Mouse (Mus musculus): ENCODE measurements at regions not wholly inside any gene's neighbourhood (a gene's known extent, or its start where the extent isn't known, plus 50 kb on each side); places are given as distances from the start of the nearest gene placed in this dataset.

DNA sequence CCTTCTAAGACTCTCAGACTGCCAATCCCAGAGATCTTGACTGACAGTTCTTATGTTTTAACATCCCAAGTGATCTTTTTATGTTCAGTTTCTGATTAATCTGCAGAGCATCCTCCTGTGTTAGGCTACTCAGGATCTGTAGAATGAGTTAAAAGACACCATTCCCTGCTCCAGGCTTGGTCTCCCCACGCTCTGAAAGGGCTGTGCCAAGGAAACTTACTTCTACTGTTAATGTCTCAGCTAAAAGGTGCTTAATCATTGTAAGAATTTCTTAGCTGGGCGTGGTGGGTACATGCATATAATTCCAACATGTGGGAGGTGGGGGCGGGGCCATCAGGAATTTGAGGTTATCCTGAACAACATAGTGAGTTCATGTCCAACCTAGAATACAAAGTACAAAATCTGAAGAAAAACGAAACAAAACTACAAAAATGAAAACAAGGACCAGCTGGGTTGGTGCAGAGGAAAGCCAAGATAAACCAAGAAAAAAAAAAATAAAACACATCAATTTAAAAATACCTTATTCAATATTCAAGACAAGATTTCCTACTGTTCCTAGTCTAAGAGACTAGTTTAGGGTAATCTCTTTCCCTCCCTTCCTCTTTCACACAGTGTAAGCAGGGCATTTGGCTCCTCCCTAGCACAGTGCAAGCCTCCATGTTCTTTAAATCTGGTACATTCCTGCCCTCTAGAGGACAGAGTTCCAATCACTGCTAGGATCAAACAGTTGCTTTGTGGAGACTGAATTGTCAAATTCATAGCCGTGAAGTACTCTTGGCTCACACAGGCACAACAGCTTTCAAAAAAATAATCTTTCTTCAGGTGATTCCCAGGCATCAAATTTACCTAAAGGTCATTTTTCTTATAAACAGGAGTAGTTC is 286.9 kb upstream of the Actbl2 start:
- in situ Hi-C loops (cut with MboI; ENCODE audit: low sequenced_read_pairs), result loop anchor here (5.0 to 25.0 kb wide), 3 partner anchors 406 to 576 kb away; no protein-coding TSS in a partner anchor

DNA sequence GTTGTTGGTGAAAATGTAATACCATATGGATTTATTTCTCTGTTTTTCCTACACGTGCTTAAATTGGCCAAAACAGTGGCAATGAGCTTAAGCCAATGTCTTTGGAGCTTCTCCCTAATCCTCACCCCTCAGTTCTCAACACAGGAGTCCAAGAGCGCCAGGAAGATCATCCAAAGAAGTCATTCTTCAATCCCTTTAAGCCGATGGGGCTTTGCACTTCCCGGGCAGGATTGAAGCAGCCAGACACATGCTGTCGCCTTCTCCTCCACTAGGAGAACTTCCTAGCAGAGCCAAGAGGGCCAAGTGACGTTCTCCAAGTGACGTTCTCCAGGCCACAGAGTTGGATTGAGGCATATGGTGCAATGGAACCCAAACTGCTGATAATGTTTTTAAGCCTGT is 286.3 kb upstream of the Actbl2 start:
- in situ Hi-C loops (cut with MboI; ENCODE audit: low sequenced_read_pairs), result loop anchor here (5.0 to 25.0 kb wide), 3 partner anchors 406 to 576 kb away; no protein-coding TSS in a partner anchor

DNA sequence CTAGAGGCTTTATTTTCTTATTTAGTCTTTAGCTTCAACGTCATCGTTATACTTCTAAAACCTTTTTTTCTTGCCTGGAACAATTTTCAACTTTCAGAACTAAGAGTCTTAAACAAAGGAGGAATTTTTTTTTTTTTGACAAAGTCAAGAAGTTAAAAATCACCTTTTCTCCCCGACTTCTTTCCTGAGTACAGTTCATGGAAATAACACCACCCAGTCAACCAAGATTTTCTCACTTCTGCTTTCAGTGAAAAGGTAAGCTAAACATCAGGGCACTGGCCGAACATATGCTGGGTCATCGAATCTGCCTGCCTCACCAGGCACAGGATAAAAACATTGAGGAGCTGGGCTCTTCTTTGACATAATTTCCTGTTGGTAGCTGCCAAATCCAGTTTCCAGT is 277.4 kb upstream of the Actbl2 start:
- in situ Hi-C loops (cut with MboI; ENCODE audit: low sequenced_read_pairs), result no loop called here

DNA sequence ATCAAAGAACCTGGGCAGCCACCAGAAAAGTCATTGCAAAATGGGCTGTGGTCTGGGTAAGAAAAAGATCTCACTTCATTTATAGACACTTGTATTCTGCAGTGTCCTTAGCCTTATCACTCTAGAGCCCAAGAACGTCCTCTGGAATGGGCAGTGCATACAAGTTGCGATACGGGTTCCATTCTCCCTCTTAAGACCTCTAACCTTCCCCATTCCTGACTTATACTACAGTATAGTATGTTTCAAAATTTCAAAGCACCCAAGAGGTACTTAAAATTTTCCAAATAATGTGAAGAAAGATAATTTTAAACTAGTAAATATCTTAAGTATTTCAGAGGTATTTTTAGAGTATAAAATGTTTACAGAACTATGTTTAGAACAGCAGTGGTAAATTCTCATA is 276.8 kb upstream of the Actbl2 start:
- in situ Hi-C loops (cut with MboI; ENCODE audit: low sequenced_read_pairs), result no loop called here

DNA sequence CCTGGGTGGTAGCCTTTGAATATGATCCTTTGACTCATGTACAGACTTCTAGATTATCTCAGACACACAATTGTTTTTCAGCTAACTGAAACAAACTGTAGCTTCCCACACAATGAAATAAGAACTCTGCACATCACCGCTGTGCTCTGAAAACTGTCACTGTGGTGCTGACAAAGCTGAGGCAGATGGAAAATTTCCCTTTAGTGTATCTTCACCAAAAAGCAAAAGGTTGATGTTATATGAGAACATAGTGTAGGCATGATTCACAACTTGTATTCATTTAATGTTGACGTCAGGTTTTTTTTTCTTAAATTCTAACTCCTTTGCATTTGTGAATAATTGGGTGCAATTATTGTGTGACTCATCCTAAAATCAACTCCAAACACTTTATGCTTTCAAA is 264.1 kb upstream of the Actbl2 start:
- in situ Hi-C loops (cut with MboI; ENCODE audit: low sequenced_read_pairs), result no loop called here

DNA sequence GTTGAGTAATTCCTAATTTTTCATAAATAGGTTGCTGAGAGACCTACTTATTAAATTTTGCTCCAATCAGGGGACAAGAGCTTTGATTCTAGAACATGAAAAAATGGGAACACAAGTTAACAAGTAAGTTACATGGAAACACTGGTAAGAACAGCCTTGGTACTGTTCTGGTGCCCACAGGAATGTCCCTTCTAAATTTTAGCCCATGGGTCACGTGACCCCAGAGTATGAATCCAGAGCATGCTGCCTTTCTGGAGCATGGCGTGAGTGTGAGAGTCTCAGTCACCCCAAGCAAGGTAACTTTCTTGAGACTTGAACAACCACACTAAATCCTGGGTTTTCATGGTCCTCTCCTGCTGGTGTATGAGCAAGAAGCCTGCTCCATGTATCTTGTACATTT is 263.7 kb upstream of the Actbl2 start:
- in situ Hi-C loops (cut with MboI; ENCODE audit: low sequenced_read_pairs), result no loop called here

DNA sequence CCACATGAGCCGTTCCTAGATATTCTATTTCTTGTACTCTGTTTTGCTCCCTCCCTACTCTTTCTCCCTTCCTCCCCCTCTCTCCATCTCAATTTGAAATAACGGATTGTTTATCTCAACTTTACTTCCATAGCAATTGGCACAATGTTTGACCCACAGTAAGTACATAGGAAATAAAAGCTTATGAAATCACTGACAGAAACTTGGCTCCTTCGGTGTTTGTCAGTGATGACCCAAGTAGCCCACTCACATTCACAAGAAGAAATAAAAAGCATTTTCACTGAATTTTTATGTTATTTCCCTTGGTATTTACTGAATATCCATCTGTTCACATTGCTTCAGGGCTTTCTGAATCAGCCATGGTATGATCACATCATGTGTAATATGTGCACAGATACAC is 260.2 kb upstream of the Actbl2 start:
- in situ Hi-C loops (cut with MboI; ENCODE audit: low sequenced_read_pairs), result no loop called here

DNA sequence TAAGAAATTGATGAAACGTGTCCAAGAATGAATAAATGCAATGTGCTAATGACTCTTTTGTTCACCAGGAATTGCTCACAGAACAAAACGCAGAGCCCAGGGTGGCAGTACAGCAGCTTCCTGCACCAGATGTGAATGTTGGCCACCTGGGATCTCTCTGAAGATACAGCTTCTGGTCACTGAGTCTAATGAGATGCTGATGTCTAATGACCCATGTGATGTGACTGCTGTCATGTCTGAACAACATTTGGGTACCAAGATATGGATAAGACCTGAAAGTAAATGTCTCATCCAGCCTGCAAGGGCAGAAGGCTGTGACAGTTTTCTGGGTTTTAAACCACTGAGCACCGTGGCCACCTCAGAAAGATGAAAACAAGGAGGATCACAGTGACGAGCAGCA is 252.1 kb upstream of the Actbl2 start:
- in situ Hi-C loops (cut with MboI; ENCODE audit: low sequenced_read_pairs), result no loop called here

DNA sequence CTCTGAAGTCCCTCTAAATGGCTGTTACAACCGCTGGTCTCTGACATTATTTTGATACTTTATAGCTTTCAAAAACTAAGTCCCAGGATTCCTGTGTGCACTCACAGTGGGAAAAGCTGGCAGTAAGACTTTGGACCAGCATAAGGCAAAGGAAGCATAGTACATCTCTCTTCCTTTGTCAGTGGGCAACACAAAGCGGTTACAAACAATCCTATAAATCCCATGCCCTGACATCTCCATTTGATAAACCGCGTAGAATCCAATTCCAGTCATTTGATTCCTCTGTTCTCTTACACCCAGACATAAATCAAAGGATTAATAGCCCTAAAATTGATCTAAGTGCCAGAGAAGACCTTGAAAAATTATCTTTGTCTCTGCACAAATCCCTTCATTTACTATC is 240.7 kb upstream of the Actbl2 start:
- in situ Hi-C loops (cut with MboI; ENCODE audit: low sequenced_read_pairs), result no loop called here

DNA sequence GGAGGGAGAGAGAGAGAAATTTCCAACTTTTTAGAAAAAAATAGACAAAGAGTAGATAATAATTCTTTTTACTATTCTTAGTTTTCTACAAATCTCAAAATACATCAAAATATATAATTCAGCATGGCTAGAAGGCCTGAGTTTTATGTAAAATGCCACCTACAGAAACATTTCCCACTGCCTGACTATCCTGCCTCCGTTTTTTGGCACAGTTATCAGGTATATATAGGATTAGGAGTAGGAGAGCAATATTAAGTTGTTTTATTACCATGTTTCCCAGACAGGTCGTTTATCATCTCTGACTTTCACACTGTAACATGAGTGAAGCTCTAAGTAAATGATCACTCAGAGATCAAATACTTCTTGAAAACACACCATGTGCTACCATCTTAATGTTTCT is 224.7 kb upstream of the Actbl2 start:
- in situ Hi-C loops (cut with MboI; ENCODE audit: low sequenced_read_pairs), result no loop called here

DNA sequence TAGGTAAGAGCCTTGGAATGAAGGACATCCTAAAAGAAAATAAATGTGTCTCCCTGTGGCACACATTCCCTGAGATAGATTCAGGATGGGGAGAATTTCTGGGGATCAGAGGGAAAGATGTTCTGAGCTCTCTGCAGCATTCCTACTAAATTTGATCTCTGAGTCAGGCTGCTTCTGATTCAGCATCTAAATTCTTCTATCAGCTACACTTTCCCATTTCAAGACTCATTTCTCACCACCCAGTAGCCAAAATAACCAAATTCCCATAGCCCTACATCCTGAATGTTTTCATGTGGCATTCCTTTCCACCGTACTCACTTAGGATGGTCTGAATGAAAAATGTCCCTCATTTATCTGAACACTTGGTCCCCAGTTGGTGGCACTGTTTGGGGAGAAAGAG is 223.2 kb upstream of the Actbl2 start:
- in situ Hi-C loops (cut with MboI; ENCODE audit: low sequenced_read_pairs), result no loop called here

DNA sequence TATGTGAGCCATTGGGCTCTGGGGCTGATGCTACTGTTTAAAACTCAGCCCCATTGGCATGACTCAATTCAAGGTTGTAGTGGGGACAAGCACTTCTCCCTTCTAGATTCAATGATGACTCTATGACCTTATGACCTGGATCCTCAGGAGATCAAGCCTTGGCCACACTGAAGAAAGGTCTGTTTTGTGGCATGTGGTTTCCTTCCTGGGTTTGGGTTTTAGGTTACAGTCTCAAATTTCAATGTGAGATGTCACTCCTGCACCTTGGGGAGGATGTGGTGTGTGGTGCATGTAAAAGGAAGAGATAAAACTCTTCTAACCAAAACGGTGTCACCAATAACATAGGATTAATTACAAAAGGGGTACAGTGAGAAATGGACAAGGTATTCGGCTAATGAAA is 211.2 kb upstream of the Actbl2 start:
- in situ Hi-C loops (cut with MboI; ENCODE audit: low sequenced_read_pairs), result no loop called here

DNA sequence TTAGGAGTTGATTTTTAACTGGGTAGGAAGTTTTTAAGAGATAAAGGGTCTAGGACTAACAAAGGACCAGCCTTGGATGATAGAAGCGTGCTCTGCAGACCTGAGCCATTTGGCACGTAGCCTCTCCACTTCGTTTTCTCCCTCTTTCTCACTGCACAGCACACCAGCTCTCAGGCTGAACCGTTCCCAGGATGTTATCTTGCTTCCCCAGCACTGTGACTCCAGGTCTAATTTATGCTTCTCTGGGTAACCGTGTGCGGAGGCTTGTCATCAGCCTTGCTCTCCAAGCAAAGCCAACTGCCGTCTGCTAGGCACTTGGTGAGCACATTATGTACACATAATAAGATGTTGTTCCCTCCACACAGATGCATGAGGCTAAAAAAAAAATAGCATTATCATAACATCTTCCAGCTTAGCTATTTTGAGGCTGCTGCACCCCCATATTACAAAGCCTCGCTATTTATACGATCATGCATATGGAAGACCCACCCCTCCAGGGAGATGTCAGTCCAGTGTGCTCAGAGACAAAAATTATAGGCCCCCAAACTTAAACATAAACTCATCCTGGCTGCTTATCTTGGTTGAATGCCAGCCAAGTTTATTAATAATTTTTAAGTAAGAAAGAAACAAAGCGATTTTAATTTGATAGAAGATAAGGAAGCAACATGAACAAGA is 210.3 kb upstream of the Actbl2 start:
- in situ Hi-C loops (cut with MboI; ENCODE audit: low sequenced_read_pairs), result no loop called here

DNA sequence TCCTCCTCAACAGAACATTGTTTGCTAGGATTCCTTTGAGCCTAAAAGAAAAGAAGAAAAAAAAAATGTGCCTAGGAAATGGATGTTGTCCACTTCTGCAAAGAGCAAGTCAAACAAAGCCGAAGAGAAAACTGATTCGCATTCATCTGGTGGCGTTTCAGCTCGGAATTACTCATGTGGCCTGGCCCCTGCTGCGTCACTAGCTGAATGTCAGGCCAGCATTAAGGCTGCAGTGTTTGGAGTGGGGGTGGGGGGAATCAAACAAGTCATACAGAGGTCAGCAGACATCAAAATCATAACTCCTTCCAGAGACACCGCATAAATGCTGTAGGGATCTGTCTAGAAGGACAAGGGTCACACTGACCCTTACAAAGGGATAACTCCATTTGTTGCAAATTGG is 204.7 kb upstream of the Actbl2 start:
- in situ Hi-C loops (cut with MboI; ENCODE audit: low sequenced_read_pairs), result no loop called here

DNA sequence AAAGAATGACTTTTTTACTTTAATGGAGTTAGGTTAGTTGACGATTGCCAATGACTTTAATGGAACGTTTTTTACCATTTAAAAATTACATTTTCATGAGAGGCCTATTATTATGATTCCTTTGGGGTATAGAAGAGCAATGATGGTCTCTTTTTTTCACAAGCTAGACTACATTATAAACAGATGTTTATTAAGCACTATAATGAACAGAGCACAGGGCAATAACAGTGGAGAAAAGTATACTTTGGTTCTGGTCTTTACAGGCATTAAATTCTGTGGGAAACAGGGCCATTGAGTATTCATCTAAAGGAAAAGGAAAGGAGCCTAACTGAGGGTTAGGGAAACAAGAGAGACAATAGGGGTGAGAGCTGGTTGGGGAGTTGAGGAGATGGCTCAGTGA is 199.0 kb upstream of the Actbl2 start:
- in situ Hi-C loops (cut with MboI; ENCODE audit: low sequenced_read_pairs), result no loop called here

DNA sequence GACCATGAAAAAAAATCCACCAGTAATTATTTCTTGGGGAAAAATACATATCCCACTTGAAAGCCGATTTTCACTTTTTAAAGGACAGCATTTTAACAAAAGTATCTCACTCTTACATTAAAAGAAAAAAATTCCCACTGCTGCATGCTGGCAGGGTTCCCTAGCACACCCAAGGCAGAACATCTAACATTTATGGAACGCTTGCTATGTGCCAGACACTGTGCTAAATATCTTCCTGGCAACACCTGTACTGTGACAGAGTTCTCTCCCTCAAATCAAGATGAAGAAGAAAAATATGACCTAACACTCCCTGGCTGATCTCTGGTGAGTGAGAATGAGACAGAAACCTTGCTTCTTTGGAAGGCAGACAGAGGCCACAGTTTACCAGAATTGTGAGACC is 167.1 kb upstream of the Actbl2 start:
- in situ Hi-C loops (cut with MboI; ENCODE audit: low sequenced_read_pairs), result no loop called here

DNA sequence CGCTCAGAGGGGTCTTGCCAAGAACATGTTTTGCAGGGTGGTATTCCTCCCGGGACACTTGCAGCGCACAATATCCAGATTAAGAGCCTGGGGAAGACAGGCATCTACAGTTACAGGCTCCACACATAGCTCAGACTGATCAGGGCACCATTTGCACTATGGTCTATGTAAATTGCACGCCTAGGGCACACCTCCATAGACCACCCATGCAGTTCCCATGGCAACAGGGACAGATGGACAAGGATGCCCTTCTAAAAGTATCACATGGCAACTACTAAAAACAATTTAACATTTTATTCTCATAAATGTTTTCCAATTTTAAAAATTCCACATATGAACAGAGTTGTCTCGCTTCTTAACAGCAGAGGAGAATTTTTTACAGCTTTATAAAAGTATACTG is 158.7 kb upstream of the Actbl2 start:
- in situ Hi-C loops (cut with MboI; ENCODE audit: low sequenced_read_pairs), result no loop called here

DNA sequence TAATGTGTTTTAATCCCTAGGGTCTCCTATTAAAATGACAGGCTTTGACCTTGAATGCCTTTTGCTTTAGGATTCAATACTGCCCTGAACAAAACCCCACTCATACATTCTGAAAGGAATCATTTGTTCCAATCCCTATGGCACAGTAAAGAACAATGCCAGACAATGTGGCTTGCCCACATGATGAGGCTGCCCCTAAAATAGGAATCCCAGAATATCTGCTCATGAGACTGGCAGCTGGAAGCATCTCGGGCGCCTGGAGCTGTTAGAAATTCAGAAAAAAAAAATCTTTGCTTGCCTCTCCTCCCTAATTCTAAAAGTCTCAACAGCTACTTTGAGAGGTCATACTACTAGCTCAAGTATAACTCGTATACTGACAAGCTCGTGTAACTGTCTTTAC is 157.5 kb upstream of the Actbl2 start:
- in situ Hi-C loops (cut with MboI; ENCODE audit: low sequenced_read_pairs), result no loop called here

DNA sequence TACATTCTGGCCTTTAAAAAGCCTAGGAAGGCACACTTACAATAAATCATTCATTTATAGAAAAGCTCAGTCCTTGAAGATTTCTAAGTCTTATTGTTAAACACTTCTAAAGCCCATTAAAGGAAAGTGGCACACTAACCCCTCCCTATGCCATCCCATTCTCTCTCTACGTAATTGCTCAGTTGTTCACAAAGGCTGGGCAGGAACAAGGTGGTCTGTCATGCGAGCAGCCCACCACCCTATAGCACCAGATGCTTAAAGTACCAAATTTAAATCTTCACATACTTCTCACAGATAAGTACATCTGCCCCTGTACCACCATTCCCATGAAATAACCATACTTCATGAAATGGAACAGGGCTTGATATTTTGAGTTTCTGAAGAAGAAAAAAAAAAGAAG is 156.1 kb upstream of the Actbl2 start:
- in situ Hi-C loops (cut with MboI; ENCODE audit: low sequenced_read_pairs), result no loop called here

DNA sequence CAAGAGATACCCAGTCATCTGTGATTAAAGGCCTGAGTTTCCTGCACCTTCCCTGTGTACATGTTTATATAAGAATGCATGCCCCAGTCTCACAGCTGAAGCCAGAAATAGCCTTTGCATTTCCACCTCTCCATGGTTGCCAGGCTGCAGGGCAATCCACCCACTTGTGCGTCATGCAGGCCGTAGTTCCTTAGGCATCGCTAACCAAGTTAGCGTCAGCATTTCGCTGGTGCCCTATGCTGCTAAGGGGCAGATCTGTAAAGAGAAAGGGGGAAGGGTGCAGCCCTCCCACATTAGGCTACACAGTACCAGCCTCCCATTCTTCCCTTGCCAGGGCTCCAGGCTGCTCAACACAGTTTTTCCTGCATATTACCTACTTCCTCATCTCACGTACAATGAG is 155.6 kb upstream of the Actbl2 start:
- in situ Hi-C loops (cut with MboI; ENCODE audit: low sequenced_read_pairs), result no loop called here

DNA sequence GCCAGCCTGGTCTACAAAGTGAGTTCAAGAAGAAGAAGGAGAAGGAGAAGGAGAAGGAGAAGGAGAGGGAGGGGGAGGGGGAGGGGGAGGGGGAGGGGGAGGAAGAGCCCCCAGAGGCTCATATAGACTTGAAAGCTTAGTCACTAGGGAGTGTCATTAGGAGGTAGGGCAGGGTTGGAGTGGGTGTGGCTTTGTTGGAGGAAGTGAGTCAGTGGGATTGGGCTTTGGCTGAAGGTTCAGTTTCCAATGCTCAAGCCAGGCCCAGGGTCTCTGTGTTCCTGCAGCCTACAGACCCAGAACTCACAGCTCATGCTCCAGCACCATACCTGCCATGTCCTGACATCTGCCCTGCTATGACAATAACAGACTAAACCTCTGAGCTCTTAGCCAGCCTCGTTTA is 154.4 kb upstream of the Actbl2 start:
- in situ Hi-C loops (cut with MboI; ENCODE audit: low sequenced_read_pairs), result no loop called here

DNA sequence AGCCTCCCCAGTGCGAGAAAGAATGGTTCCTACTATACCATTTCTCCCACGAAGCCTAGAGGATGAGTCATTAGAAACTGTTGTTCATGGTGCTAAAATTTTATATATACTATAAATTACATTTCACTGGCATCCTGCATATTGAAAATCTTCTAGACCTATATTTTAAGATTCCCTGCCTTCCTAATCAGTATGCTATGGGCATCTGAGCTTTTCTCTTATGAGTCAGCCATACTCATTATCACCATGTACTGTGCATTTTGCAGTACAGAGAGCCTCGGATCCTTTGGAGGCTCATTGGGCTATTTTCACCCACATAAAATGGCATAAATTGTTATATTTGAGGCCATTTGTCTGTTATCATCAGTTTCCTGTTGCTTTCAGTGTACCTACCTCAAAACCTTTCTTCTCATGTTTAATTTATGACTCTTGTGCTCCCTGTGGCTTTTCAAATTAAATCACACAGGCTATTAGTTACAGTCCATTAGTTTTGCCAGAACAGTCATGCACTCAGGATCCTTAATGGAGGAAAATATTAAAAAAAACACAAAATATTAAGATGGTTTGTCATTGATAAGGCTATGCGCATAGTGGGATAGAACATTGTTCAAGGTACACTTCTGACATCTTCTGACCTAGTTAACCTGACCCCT is 150.1 kb upstream of the Actbl2 start:
- in situ Hi-C loops (cut with MboI; ENCODE audit: low sequenced_read_pairs), result no loop called here

All from CH12F3 (cell line).